Mouse (Mus musculus): ENCODE results near the gene Pbx1. TPM values are rescaled to one million over a fixed set of nuclear protein-coding genes. Genes with fewer than 3 reads are reported as not detected.

Gene Pbx1
- total and polyA plus RNA-seq, 2 experiments, result 6.1 to 7.7 TPM

DNA sequence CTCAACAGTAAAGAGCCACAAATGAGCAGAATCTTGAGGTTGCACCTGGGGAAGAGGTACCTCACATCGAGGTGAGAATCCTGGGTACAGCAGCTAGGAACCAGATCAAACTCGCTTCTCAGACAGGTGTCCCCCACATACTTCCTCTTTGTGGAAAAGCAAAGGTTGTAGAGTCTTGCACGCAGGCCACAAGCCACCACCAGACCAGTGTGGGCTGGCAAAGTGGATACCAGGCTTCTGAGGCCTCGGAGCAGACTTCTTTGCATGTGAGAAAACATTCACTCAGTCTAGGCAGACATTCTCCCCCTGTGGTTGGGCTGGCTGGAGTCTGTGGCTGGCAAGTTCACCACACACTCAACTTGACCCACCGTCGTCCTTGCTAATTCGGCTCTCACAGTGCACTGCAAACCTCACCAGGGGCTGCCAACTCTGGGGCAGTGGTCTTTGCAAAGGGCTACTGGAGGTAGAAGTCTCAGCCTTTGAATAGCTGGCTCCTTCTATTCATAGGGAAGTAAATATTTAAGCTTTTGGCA is 206.4 kb downstream of the Pbx1 start:
- Histone ChIP-seq H3K27me3 (ENCODE audit: control insufficient read depth, insufficient read depth, low read length) (no peaks in the 10 kb centered on the region), H3K79me2 (ENCODE audit: control insufficient read depth, insufficient read depth, low read length) (0 out of 2 replicates have a peak, but pooled peaks cover 6% of the 10 kb centered on the region), H3K4me1 (ENCODE audit: control insufficient read depth, insufficient read depth, low read length) (no peaks in the 10 kb centered on the region), H3K36me3 (ENCODE audit: control insufficient read depth, insufficient read depth, low read length) (no peaks in the 10 kb centered on the region), H3K9ac (ENCODE audit: low read depth, low read length) (no peak overlapping the region), H3K27ac (replicated peaks; ENCODE audit: insufficient read depth, low read depth, low read length) (no peak overlapping the region), H3K4me3 (ENCODE audit: insufficient read depth, low read depth, low read length) (no peak overlapping the region)
- TF ChIP-seq CTCF (IDR thresholded peaks at IDR 0.05; ENCODE audit: low read depth, low read length) (no peak), POLR2A (IDR thresholded peaks at IDR 0.05; ENCODE audit: extremely low read depth, insufficient read depth, low read length) (no peak)
- DNase-seq (ENCODE audit: extremely low read depth, low read depth, low spot score), result no peak
- 89% methylated on average over 7 of the region's 7 CpGs for WGBS

- WGBS, result 98% methylated on average over 5 of the region's 5 CpGs
- DNase-seq (ENCODE audit: extremely low read depth, low read depth, low spot score), result no peak
- H3K36me3 ChIP-seq (ENCODE audit: control insufficient read depth, insufficient read depth, low read length), result no peaks in the 10 kb centered on the region
- H3K4me3 ChIP-seq (ENCODE audit: insufficient read depth, low read depth, low read length), result no peak overlapping the region
- no peaks in the 10 kb centered on the region for H3K27me3 ChIP-seq (ENCODE audit: control insufficient read depth, insufficient read depth, low read length)
- no peaks in the 10 kb centered on the region for H3K4me1 ChIP-seq (ENCODE audit: control insufficient read depth, insufficient read depth, low read length)
- H3K9ac ChIP-seq (ENCODE audit: low read depth, low read length), result no peak overlapping the region
- 0 out of 2 replicates have a peak, but pooled peaks cover 6% of the 10 kb centered on the region for H3K79me2 ChIP-seq (ENCODE audit: control insufficient read depth, insufficient read depth, low read length)
- H3K27ac ChIP-seq (replicated peaks; ENCODE audit: insufficient read depth, low read depth, low read length), result no peak overlapping the region
- TF ChIP-seq CTCF (IDR thresholded peaks at IDR 0.05; ENCODE audit: low read depth, low read length), result no peak
- no peak for TF ChIP-seq POLR2A (IDR thresholded peaks at IDR 0.05; ENCODE audit: extremely low read depth, insufficient read depth, low read length)
Observed at GRCm38 (mm10) chr1:168224218-168224617, 207.9 kb downstream of the Pbx1 start.

GRCm38 (mm10) chr1:168222794-168223193 is 209.3 kb downstream of the Pbx1 start:
- H3K4me1 ChIP-seq (ENCODE audit: control insufficient read depth, insufficient read depth, low read length), result no peaks in the 10 kb centered on the region
- no peaks in the 10 kb centered on the region for H3K36me3 ChIP-seq (ENCODE audit: control insufficient read depth, insufficient read depth, low read length)
- WGBS, result 92% methylated on average over 7 of the region's 7 CpGs
- H3K27me3 ChIP-seq (ENCODE audit: control insufficient read depth, insufficient read depth, low read length), result no peaks in the 10 kb centered on the region
- 0 out of 2 replicates have a peak, but pooled peaks cover 6% of the 10 kb centered on the region for H3K79me2 ChIP-seq (ENCODE audit: control insufficient read depth, insufficient read depth, low read length)
- DNase-seq (ENCODE audit: extremely low read depth, low read depth, low spot score), result no peak
- H3K27ac ChIP-seq (replicated peaks; ENCODE audit: insufficient read depth, low read depth, low read length), result no peak overlapping the region
- TF ChIP-seq CTCF (IDR thresholded peaks at IDR 0.05; ENCODE audit: low read depth, low read length), result no peak
- TF ChIP-seq POLR2A (IDR thresholded peaks at IDR 0.05; ENCODE audit: extremely low read depth, insufficient read depth, low read length), result no peak
- no peak overlapping the region for H3K9ac ChIP-seq (ENCODE audit: low read depth, low read length)
- H3K4me3 ChIP-seq (ENCODE audit: insufficient read depth, low read depth, low read length), result no peak overlapping the region

GRCm38 (mm10) chr1:168221071-168221521 is 211.0 kb downstream of the Pbx1 start:
- H3K27me3 ChIP-seq (ENCODE audit: control insufficient read depth, insufficient read depth, low read length), result no peaks in the 10 kb centered on the region
- no peak for TF ChIP-seq CTCF (IDR thresholded peaks at IDR 0.05; ENCODE audit: low read depth, low read length)
- TF ChIP-seq POLR2A (IDR thresholded peaks at IDR 0.05; ENCODE audit: extremely low read depth, insufficient read depth, low read length), result no peak
- no peak for DNase-seq (ENCODE audit: extremely low read depth, low read depth, low spot score)
- H3K79me2 ChIP-seq (ENCODE audit: control insufficient read depth, insufficient read depth, low read length), result 0 out of 2 replicates have a peak, but pooled peaks cover 2% of the 10 kb centered on the region
- no peak overlapping the region for H3K27ac ChIP-seq (replicated peaks; ENCODE audit: insufficient read depth, low read depth, low read length)
- H3K9ac ChIP-seq (ENCODE audit: low read depth, low read length), result no peak overlapping the region
- H3K4me3 ChIP-seq (ENCODE audit: insufficient read depth, low read depth, low read length), result no peak overlapping the region
- 86% methylated on average over 14 of the region's 14 CpGs for WGBS
- H3K36me3 ChIP-seq (ENCODE audit: control insufficient read depth, insufficient read depth, low read length), result no peaks in the 10 kb centered on the region
- no peaks in the 10 kb centered on the region for H3K4me1 ChIP-seq (ENCODE audit: control insufficient read depth, insufficient read depth, low read length)

GRCm38 (mm10) chr1:168215896-168216747 is 215.9 kb downstream of the Pbx1 start:
- DNase-seq (ENCODE audit: extremely low read depth, low read depth, low spot score), result no peak
- Histone ChIP-seq H3K4me1 (ENCODE audit: control insufficient read depth, insufficient read depth, low read length) (no peaks in the 10 kb centered on the region), H3K27ac (replicated peaks; ENCODE audit: insufficient read depth, low read depth, low read length) (no peak overlapping the region), H3K79me2 (ENCODE audit: control insufficient read depth, insufficient read depth, low read length) (no peaks in the 10 kb centered on the region), H3K4me3 (ENCODE audit: insufficient read depth, low read depth, low read length) (no peak overlapping the region), H3K36me3 (ENCODE audit: control insufficient read depth, insufficient read depth, low read length) (no peaks in the 10 kb centered on the region), H3K9ac (ENCODE audit: low read depth, low read length) (no peak overlapping the region), H3K27me3 (ENCODE audit: control insufficient read depth, insufficient read depth, low read length) (no peaks in the 10 kb centered on the region)
- WGBS, result 86% methylated on average over 17 of the region's 17 CpGs
- no peak for TF ChIP-seq POLR2A (IDR thresholded peaks at IDR 0.05; ENCODE audit: extremely low read depth, insufficient read depth, low read length)
- TF ChIP-seq CTCF (IDR thresholded peaks at IDR 0.05; ENCODE audit: low read depth, low read length), result no peak

- Histone ChIP-seq H3K27ac (replicated peaks; ENCODE audit: insufficient read depth, low read depth, low read length) (no peak overlapping the region), H3K27me3 (ENCODE audit: control insufficient read depth, insufficient read depth, low read length) (no peaks in the 10 kb centered on the region), H3K36me3 (ENCODE audit: control insufficient read depth, insufficient read depth, low read length) (no peaks in the 10 kb centered on the region), H3K4me3 (ENCODE audit: insufficient read depth, low read depth, low read length) (no peak overlapping the region), H3K9ac (ENCODE audit: low read depth, low read length) (no peak overlapping the region), H3K4me1 (ENCODE audit: control insufficient read depth, insufficient read depth, low read length) (no peaks in the 10 kb centered on the region), H3K79me2 (ENCODE audit: control insufficient read depth, insufficient read depth, low read length) (no peaks in the 10 kb centered on the region)
- TF ChIP-seq POLR2A (IDR thresholded peaks at IDR 0.05; ENCODE audit: extremely low read depth, insufficient read depth, low read length) (no peak), CTCF (IDR thresholded peaks at IDR 0.05; ENCODE audit: low read depth, low read length) (no peak)
- DNase-seq (ENCODE audit: extremely low read depth, low read depth, low spot score), result no peak
- 44% methylated on average over 6 of the region's 6 CpGs for WGBS
Observed at GRCm38 (mm10) chr1:168215468-168215867, 216.6 kb downstream of the Pbx1 start.
